Mouse (Mus musculus): Measurements from ENCODE around the gene Dnmt3c.

DNA sequence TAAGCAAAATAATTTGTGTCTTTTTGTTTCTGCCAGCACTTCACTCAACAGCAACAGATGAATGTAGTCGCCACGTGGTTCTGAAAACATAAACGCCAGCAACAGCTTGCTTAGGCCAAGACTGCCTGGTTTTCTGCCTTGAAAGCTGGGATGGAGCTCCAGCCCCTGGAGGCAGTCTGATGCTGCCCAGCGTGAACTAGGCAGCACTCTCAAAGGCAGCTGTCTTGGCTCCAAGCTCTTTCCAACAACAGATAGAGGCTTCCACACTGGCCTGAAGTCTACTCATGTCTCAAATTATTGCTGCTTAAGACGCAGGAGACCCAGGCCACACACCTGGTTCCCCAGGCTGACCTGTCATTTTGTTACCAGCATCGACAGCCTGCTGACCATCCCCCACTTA, 6.9 kb downstream of the Dnmt3c start:
- TF ChIP-seq POLR2A (IDR thresholded peaks at IDR 0.05; ENCODE audit: low read depth, low read length) (no peak), CTCF (IDR thresholded peaks at IDR 0.05; ENCODE audit: extremely low read depth, insufficient read length, insufficient replicate concordance, low read depth, low read length) (no peak)
